Mouse (Mus musculus) forebrain, embryonic 13.5 days (tissue): ENCODE data around the gene Gm15217. TPM values are rescaled to one million over a fixed set of nuclear protein-coding genes. Genes with fewer than 3 reads are reported as not detected.

Experiments
- ATAC-seq: fragments of 200-750 bp; cut with Nextera tagmentation; 2 replicates; pipeline ENCODE4 v1.8.0; 2017
- H3K27ac ChIP-seq: fragments of 300-500 bp; sonication (generic); 2 replicates; pipeline ENCODE4 v1.5.1; 2015; ENCODE audit warnings: inconsistent platforms, mild to moderate bottlenecking, moderate library complexity
- H3K27me3 ChIP-seq: fragments of 300-500 bp; sonication (generic); 2 replicates; pipeline ENCODE4 v1.6.1; 2015; ENCODE audit warnings: mild to moderate bottlenecking, inconsistent platforms
- H3K36me3 ChIP-seq: fragments of 300-500 bp; sonication (generic); 2 replicates; pipeline ENCODE4 v1.6.1; 2015; ENCODE audit warnings: mild to moderate bottlenecking, inconsistent platforms; ENCODE audit not compliant: poor library complexity, severe bottlenecking
- H3K4me1 ChIP-seq: fragments of 300-500 bp; sonication (generic); 2 replicates; pipeline ENCODE4 v1.6.1; 2015; ENCODE audit warnings: inconsistent platforms
- H3K4me2 ChIP-seq: fragments of 300-500 bp; sonication (generic); 2 replicates; pipeline ENCODE4 v1.6.1; 2015; ENCODE audit warnings: inconsistent platforms, mild to moderate bottlenecking, moderate library complexity
- H3K4me3 ChIP-seq: fragments of 300-500 bp; sonication (generic); 2 replicates; pipeline ENCODE4 v1.5.1; 2015; ENCODE audit warnings: mild to moderate bottlenecking, inconsistent platforms
- H3K9ac ChIP-seq: fragments of 300-500 bp; sonication (generic); 2 replicates; pipeline ENCODE4 v1.6.1; 2015; ENCODE audit warnings: mild to moderate bottlenecking, inconsistent platforms
- H3K9me3 ChIP-seq: fragments of 300-500 bp; sonication (generic); replicated peaks from 2 replicates; pipeline ENCODE4 v1.6.1; 2016; ENCODE audit warnings: inconsistent platforms
- WGBS: fragments of 180-500 bp; shearing (Covaris S2); methylation state at CpG from one replicate; pipeline ENCODE4 v1.1.7; 2015; 5-methylcytosine and 5-hydroxymethylcytosine counted together
- polyA plus RNA-seq: library from polyadenylated mRNA; unstranded; fragments of >200 nt; fragmentation: Nextera tagmentation; extraction: Ambion mirVana; gene quantifications from 2 replicates; pipeline ENCODE4 v1.2.1, GENCODE M21; 2015

Gm15217 gene
- polyA plus RNA-seq, 1 experiment from 2014 or later = not detected

DNA sequence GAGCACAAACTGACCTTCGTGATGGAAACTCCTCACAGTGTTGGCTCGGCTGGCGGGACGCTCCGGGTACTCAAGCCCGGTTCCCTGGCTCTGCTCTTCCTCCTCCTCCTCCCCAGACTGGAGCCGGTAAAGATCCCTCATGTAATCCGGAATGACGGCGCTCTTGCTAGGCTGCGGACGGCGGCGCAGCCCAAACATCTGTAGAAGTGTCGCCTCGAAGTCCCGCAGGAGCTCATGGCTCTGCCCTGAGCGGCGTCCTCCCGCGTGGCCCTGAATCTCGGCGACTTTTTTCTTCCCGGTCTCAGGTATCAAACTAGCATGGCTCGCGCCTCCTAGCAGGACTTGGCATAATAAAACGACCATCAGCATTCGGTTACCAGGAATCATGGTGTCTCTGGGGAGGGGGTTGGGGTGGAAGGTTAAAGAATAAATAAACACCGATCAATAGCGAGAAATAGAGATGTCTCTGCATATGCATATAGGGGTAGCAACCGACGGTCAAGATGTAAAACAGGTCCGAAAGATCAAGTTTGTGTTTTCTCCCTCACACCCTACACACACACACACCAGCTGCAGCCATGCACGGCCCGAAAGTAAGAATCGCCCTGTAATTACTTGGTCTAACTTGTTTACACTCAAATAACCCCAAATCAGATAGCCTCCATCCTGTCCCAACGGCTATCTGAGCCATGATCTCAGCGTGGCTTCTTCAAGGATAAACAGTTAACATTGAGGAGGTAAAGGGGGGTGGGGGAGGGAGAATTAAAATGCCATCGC, 6.7 kb downstream of the Gm15217 start:
- ATAC-seq = no peak
- H3K4me1 ChIP-seq = peaks cover 52% of the 10 kb centered on the region
- H3K4me3 ChIP-seq = peak overlapping the region; percentile 51
- no peak overlapping the region for H3K27ac ChIP-seq
- H3K36me3 ChIP-seq = no peaks in the 10 kb centered on the region
- no peak overlapping the region for H3K9ac ChIP-seq
- peaks cover 96% of the 10 kb centered on the region for H3K27me3 ChIP-seq
- peak overlapping the region; percentile 79 for H3K4me2 ChIP-seq
- no peaks in the 10 kb centered on the region for H3K9me3 ChIP-seq
- WGBS = under 1% methylated on average over 39 of the region's 39 CpGs

DNA sequence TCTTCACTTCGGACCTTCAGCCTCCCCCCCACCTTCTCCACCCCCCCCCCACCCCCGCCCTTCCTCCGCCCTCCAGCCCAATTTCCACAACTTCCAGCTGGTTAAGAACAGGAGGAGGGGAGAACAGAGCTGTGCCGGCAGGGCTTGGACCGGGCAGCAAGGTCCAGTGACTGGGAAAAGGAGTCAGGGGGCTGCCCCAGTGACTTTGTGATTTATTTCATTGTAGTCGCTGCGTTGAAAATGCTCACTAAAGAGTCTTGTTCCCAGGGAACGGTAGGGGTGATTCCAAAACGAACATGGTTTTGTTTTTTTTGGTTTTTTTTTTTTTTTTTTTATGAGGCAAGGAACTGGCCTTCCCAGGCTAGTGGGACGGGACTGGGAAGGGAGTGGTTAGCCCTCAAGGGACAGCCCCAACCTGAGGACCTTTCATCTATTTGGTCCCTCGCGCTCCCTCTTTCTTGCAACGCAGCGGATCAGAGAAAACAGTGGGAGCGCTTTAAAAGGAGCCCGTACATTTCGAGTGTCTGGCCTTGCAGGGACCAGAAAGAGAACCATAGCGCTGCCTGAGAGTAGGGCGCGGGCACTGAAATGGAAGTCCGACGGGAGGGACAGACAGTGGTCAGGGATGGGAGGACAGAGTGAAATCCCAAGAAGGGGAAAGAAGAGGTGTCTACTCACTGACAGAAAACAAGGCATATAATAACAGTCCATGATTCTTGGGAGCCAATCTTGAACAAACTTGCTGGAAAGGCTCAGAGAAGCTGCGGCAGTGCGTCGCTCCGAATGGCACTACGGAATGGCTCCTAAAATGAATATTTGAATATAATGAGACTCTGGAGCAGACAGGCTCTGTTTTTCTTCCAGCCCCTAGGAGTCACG, 7.5 kb downstream of the Gm15217 start:
- H3K36me3 ChIP-seq = no peaks in the 10 kb centered on the region
- H3K4me1 ChIP-seq = peaks cover 51% of the 10 kb centered on the region
- no peaks in the 10 kb centered on the region for H3K9me3 ChIP-seq
- peak overlapping the region; percentile 79 for H3K4me2 ChIP-seq
- H3K9ac ChIP-seq = peak overlapping the region; percentile 21; the same call in 1 of the 2 replicates
- H3K4me3 ChIP-seq = peak overlapping the region; percentile 51
- no peak overlapping the region for H3K27ac ChIP-seq
- ATAC-seq = peak; percentile 13; the same call in 1 of the 2 replicates
- H3K27me3 ChIP-seq = peaks cover 96% of the 10 kb centered on the region
- under 1% methylated on average over 28 of the region's 28 CpGs for WGBS

DNA sequence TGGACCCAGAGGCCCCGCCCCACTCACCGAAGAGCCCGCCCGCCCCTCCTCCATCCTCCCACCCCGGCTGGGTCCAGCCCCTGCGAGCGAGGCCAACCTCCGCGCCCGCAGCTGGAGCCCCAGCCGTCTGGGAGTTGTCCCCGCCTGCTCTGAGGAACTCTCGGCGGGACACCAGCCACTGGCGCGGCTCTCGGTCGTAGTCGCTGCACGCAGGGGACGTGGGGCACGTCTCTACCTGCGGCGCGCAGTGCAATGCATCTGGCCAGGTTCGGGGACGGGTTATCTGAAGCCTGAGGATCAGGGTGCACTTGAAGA, 8.1 kb downstream of the Gm15217 start:
- Histone ChIP-seq H3K27ac (no peak overlapping the region), H3K4me1 (peaks cover 51% of the 10 kb centered on the region), H3K4me2 (peak overlapping the region; percentile 79), H3K36me3 (no peaks in the 10 kb centered on the region), H3K27me3 (peaks cover 96% of the 10 kb centered on the region), H3K4me3 (peak overlapping the region; percentile 51), H3K9me3 (no peaks in the 10 kb centered on the region), H3K9ac (peak overlapping the region; percentile 17; the same call in 1 of the 2 replicates)
- peak; percentile 82 for ATAC-seq
- 0% methylated on average over 26 of the region's 27 CpGs for WGBS

DNA sequence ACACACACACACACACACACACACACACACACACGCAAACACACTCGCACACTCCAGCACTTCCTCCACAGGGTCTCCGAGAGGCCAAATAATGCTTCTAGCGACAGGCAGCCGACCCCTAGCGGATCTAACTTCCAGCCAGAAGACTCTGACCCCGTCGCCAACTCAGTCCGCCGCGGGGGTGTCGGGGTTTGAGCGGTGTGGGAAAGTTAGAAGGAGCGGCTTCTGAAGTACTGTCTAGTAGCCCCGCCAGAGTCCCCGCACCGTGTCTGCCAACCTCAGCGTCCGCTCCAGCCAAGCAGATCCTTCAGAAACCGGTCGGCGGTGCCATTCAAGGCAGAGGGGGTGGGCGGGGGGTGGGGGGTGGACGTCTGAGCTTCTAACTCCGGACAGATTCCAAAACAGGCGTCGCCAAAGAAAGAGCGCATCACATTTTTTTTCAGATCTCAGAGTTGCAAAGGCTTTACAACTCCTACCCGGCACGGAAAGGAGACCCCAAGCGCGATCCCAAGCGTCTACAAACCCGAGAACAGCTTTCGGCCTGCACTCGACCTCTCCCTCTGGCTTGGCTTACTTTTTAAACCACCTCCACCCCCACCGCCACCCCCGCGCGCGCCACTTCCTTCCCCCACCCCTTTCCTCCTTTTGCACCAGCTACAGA, 8.7 kb downstream of the Gm15217 start:
- peak; percentile 3; the same call in 1 of the 2 replicates for ATAC-seq
- H3K27me3 ChIP-seq = peaks cover 96% of the 10 kb centered on the region
- H3K9ac ChIP-seq = peak overlapping the region; percentile 17; the same call in 1 of the 2 replicates
- H3K4me1 ChIP-seq = peaks cover 51% of the 10 kb centered on the region
- whole genome bisulfite sequencing = 1% methylated on average over 40 of the region's 41 CpGs
- H3K4me2 ChIP-seq = peak overlapping the region; percentile 79
- H3K4me3 ChIP-seq = peak overlapping the region; percentile 51
- H3K9me3 ChIP-seq = no peaks in the 10 kb centered on the region
- H3K27ac ChIP-seq = no peak overlapping the region
- H3K36me3 ChIP-seq = no peaks in the 10 kb centered on the region

DNA sequence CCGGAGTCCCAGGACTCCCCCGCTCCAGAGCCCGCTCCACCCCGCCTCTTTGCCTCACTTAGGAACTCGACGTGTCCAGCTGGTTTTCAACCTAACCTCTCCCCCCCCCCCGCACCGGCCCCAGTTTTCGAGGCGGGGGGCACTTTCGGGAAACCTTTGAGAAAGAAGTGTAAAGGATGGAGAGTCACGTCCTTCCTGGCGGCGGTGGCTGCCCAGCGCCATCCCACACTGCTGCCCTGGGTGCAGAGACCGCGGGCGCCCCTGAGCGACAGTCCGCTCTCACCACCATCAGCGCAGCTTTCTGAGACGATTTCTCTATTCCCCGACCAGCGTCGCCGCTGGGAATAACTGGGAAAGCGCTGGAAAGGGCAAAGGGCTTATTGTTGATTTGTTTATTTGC, 9.4 kb downstream of the Gm15217 start:
- Histone ChIP-seq H3K4me2 (peak overlapping the region; percentile 79), H3K4me3 (peak overlapping the region; percentile 51), H3K9ac (no peak overlapping the region), H3K27me3 (peaks cover 95% of the 10 kb centered on the region), H3K36me3 (no peaks in the 10 kb centered on the region), H3K9me3 (no peaks in the 10 kb centered on the region), H3K27ac (no peak overlapping the region), H3K4me1 (peaks cover 51% of the 10 kb centered on the region)
- no peak for ATAC-seq
- WGBS = under 1% methylated on average over 24 of the region's 27 CpGs

DNA sequence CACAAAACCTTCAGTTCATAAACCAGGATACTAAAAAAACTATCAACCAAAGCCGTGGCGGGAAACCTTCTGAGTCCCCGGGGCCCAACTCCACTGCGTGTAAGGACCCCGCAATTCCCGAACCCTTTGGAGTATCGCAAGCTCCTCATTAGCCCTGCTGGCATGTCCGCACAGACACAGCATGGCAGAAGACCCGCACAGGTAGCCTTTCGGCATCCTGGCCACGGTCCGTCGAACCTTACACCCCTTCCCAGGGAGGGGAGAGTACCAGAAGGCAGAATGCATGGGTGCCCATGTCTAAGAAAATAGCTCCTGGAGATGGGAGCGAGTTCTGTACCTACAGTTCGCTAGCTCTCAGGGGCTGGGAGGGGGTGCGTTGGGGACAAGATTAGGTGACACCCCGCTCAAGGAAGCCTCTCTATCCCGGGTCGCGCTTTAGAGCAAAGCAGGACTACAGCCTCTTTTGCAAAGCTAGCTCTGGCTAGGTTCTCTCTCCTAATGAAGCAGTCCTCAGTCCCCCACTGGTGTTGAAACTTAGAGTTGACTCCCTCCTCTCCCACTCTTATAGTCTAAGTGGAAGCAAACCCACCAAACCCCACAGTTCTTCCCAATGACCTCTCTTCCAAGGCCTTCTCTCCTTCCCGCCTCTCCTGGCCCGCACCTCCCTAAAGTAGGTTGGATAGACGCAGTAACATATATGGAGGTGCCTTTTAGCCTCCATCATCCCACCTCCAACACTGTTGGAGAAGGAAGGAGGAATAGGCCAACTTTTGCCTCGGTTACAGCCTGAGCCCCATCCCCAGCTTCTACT, 10.4 kb downstream of the Gm15217 start:
- peak overlapping the region; percentile 32 for H3K4me3 ChIP-seq
- H3K36me3 ChIP-seq = no peaks in the 10 kb centered on the region
- peak overlapping the region; percentile 56 for H3K4me2 ChIP-seq
- no peak overlapping the region for H3K27ac ChIP-seq
- H3K4me1 ChIP-seq = peaks cover 51% of the 10 kb centered on the region
- ATAC-seq = no peak
- WGBS = 8% methylated on average over 24 of the region's 24 CpGs
- H3K9me3 ChIP-seq = no peaks in the 10 kb centered on the region
- H3K27me3 ChIP-seq = peaks cover 93% of the 10 kb centered on the region
- no peak overlapping the region for H3K9ac ChIP-seq

DNA sequence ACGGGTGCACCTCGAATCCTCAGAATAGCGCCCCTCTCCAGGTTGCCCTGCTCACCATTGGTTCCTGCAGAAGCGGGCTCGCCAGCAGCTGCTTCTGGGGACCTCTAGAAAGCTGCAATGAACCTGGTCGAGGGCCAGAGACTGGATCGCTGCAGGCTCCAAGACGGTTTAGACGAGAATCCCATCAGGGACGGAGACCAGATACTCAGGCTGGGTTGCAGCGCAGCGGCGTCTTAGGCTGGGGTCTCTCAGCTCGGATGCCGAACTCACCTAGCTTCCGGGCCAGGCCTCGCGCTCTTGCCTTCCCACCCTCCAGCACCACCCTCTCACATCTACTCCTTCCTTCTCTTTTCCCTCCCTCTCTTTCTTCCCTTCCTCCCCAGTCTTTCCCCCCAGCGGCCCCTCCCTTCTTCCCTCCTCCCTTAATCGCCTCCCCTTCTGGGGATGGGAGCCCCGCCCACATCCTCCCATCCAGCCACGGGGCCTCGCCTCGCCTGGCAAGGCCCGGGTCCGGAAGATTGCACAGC, 11.1 kb downstream of the Gm15217 start, which contains the start of gene Bmp4:
Gene Bmp4, minus strand, starts transcription at position 421 of the 527 bp plus-strand sequence.
- H3K9ac ChIP-seq = no peak within 1 kb of the TSS
- H3K36me3 ChIP-seq = no peaks in the 10 kb centered on the region
- no peak for ATAC-seq
- H3K4me1 ChIP-seq = peaks cover 47% of the 10 kb centered on the region
- H3K27ac ChIP-seq = no peak within 1 kb of the TSS
- H3K4me2 ChIP-seq = peak within 1 kb of the TSS; percentile 56
- peaks cover 91% of the 10 kb centered on the region for H3K27me3 ChIP-seq
- no peaks in the 10 kb centered on the region for H3K9me3 ChIP-seq
- WGBS = 2% methylated on average over 26 of the region's 26 CpGs
- peak within 1 kb of the TSS; percentile 32 for H3K4me3 ChIP-seq

DNA sequence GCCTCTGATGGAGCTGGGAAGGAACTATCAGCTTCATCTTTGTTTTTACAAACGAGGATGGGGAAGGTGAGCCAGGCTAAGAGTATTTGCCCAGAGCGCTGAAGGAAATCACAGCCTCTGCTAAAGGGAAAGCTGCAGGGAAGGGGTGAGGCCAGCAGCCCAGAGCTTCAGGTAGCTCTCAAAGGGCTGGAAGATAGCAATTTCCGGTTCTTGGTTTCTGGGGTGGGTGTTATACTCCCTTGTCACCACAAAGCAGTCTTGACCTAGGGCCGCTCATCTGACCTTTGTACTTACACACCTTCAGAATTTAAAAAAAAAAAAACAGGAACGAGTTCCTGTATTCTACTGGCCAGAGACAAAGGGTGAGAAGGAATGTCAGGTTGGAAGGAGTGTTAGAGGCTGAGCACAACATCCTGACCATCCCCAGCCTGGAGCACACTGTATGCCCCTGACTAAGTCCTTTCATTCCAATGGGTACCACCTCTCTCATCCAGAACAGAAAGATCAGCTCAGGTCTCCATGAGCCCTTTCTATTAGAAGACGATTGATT, 12.5 kb downstream of the Gm15217 start:
- ATAC-seq = no peak
- Histone ChIP-seq H3K27ac (no peak overlapping the region), H3K4me1 (peaks cover 33% of the 10 kb centered on the region), H3K9me3 (no peaks in the 10 kb centered on the region), H3K27me3 (peaks cover 84% of the 10 kb centered on the region), H3K4me2 (no peak overlapping the region), H3K36me3 (no peaks in the 10 kb centered on the region), H3K4me3 (no peak overlapping the region), H3K9ac (no peak overlapping the region)
- WGBS = 52% methylated on average over 6 of the region's 6 CpGs

DNA sequence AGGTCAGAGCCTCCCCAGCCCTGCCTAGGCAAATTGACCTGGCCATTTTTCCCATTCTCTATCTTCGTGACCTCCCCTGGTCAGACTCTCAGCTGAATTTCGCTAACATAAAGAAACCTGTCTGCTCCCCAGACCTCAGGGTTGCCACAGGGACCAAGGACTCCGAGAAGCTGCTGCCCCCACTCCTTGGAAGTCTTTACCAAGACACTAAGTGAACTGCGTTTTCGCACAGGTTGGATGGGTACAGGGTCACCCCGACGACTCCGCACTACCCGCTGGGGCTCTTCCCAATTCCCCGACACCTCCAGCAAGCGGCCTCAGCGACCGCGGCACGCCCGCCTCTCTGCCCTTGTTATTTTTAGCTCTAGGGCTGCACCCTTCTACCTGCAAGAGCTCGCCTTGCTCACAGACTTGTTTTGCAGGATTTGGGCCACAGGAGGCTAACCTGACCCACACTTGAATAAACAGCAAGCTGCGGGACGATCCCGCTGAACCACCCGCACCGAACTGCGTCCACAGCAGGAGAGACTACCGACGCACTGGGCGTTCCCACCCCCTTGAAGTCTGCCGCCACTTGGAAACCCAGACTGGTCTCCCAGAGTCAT, 19.0 kb downstream of the Gm15217 start:
- H3K27me3 ChIP-seq = peaks cover 56% of the 10 kb centered on the region
- no peaks in the 10 kb centered on the region for H3K36me3 ChIP-seq
- WGBS = 3% methylated on average over 27 of the region's 27 CpGs
- peak overlapping the region; percentile 9 for H3K4me3 ChIP-seq
- no peak overlapping the region for H3K27ac ChIP-seq
- H3K4me1 ChIP-seq = peaks cover 7% of the 10 kb centered on the region
- no peak for ATAC-seq
- H3K9ac ChIP-seq = no peak overlapping the region
- peak overlapping the region; percentile 35 for H3K4me2 ChIP-seq
- H3K9me3 ChIP-seq = no peaks in the 10 kb centered on the region

DNA sequence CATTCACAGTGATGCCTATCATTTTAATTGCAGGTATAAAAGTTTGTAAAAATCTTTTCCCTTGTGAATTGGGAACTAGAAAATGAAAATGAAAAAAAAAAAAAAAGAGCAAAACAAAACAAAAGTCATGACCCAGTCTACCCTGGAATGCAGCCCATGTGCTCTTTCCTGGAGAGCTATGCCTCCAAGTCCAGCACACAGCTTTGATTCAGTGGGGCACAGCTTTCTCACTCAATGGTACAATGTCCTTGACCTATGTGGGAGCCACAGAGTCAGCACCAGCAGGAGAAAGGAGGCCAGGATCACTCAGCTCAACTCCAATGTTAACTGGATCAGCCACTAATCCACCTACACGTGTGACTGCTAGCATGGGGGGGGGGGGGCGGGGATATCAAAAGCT, 20.7 kb downstream of the Gm15217 start:
- Histone ChIP-seq H3K36me3 (no peaks in the 10 kb centered on the region), H3K4me2 (no peak overlapping the region), H3K9ac (no peak overlapping the region), H3K4me1 (peaks cover 7% of the 10 kb centered on the region), H3K27me3 (peaks cover 43% of the 10 kb centered on the region), H3K4me3 (no peak overlapping the region), H3K27ac (no peak overlapping the region), H3K9me3 (no peaks in the 10 kb centered on the region)
- WGBS = 51% methylated on average over 2 of the region's 2 CpGs
- no peak for ATAC-seq
